Mouse (Mus musculus) forebrain, postnatal 0 days (tissue): Measurements from ENCODE around the gene Ankrd34a. TPM values are rescaled to one million over a fixed set of nuclear protein-coding genes. Genes with fewer than 3 reads are reported as not detected.

ENCODE experiments used
- ATAC-seq: fragments of 200-750 bp; cut with Nextera tagmentation; 2 replicates; pipeline ENCODE4 v1.8.0; 2017; ENCODE audit warnings: mild to moderate bottlenecking, moderate library complexity
- DNase-seq: peaks from one replicate; pipeline ENCODE4 v3.0.0-alpha.2; 2015
- H3K27ac ChIP-seq: fragments of 300-500 bp; sonication (generic); 2 replicates; pipeline ENCODE4 v1.5.1; 2014; ENCODE audit warnings: low read depth, mild to moderate bottlenecking, antibody characterized with exemption, low read length, moderate library complexity, mixed read lengths
- H3K27me3 ChIP-seq: fragments of 300-500 bp; sonication (generic); 2 replicates; pipeline ENCODE4 v1.6.1; 2014; ENCODE audit warnings: mild to moderate bottlenecking, low read length, mixed read lengths; ENCODE audit not compliant: insufficient read depth
- H3K36me3 ChIP-seq: fragments of 300-500 bp; sonication (generic); 2 replicates; pipeline ENCODE4 v1.6.1; 2014; ENCODE audit warnings: mild to moderate bottlenecking, moderate library complexity; ENCODE audit not compliant: insufficient read depth
- H3K4me1 ChIP-seq: fragments of 300-500 bp; sonication (generic); 2 replicates; pipeline ENCODE4 v1.6.1; 2014; ENCODE audit warnings: antibody characterized with exemption; ENCODE audit not compliant: insufficient read depth
- H3K4me2 ChIP-seq: fragments of 300-500 bp; sonication (generic); 2 replicates; pipeline ENCODE4 v1.6.1; 2014; ENCODE audit warnings: low read depth, mild to moderate bottlenecking, moderate library complexity
- H3K4me3 ChIP-seq: fragments of 300-500 bp; sonication (generic); 2 replicates; pipeline ENCODE4 v1.5.1; 2014; ENCODE audit warnings: low read depth, low read length, mixed read lengths
- H3K9ac ChIP-seq: fragments of 300-500 bp; sonication (generic); 2 replicates; pipeline ENCODE4 v1.6.1; 2014; ENCODE audit warnings: mild to moderate bottlenecking
- H3K9me3 ChIP-seq: fragments of 300-500 bp; sonication (generic); 2 replicates; pipeline ENCODE4 v1.6.1; 2016; ENCODE audit warnings: low read length
- CTCF ChIP-seq: sonication (generic); IDR thresholded peaks from 2 replicates; pipeline ENCODE4 v1.5.1; 2016; ENCODE audit warnings: antibody characterized with exemption, control low read depth, low read depth
- WGBS: fragments of 180-500 bp; shearing (Covaris S2); extraction: QIAGEN DNeasy Blood & Tissue Kit; methylation state at CpG from one replicate; pipeline ENCODE4 v1.1.7; 2014; 5-methylcytosine and 5-hydroxymethylcytosine counted together
- polyA plus RNA-seq: library from polyadenylated mRNA; unstranded; fragments of >200 nt; fragmentation: Nextera tagmentation; extraction: Ambion mirVana; gene quantifications from 2 replicates; pipeline ENCODE4 v1.2.1, GENCODE M21; 2015
- total RNA-seq: library from RNA; depleted of rRNA; stranded (reverse); fragments of >200 nt; gene quantifications from 2 replicates; pipeline ENCODE4 v1.2.3, GENCODE M21; 2014

The Ankrd34a gene
- total and polyA plus RNA-seq, 2 experiments from 2014 or later, result 19.2 to 19.3 TPM

DNA sequence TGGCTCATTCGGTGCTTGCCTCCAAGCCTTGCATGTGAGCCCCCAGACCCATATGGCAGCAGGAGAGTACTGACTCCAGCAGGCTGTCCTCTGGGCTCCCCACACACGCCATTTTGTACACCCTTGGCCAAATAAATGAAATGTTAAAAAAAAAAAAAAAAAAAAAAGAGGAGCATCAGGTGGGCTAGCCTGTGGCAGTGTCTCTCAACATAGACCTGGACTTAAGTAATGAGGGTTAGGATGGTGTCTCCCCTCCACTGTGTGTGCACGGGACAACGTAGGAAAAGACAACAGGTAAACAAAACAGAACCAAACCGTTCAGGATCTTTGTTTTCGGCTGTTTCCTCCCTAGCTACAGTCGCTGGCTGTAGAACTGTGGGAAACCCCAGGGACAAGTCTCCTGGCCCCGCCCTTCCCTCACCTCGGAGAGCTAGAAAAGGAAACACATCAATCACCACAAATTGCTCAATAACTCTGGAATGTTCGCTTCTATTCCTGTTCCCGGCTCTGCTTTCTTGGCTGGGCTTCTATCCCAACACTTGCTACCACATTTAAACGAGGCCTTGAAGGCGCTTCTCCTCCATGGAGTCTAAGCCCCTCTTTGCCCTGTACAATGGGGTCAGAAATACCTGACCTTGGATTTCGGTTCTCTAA lies 20.3 kb upstream of the Ankrd34a start:
- Histone ChIP-seq H3K27me3 (no peaks in the 10 kb centered on the region), H3K9ac (no peak overlapping the region), H3K4me1 (0 out of 2 replicates have a peak, but pooled peaks cover 7% of the 10 kb centered on the region), H3K4me3 (no peak overlapping the region; the same call in 1 of the 2 replicates), H3K4me2 (peak overlapping the region; percentile 26; the same call in 1 of the 2 replicates), H3K27ac (peak overlapping the region; percentile 62), H3K36me3 (no peaks in the 10 kb centered on the region), H3K9me3 (no peaks in the 10 kb centered on the region)
- TF ChIP-seq CTCF, result no peak
- 57% methylated on average over 14 of the region's 14 CpGs for WGBS
- no peak for ATAC-seq
- no peak for DNase-seq

DNA sequence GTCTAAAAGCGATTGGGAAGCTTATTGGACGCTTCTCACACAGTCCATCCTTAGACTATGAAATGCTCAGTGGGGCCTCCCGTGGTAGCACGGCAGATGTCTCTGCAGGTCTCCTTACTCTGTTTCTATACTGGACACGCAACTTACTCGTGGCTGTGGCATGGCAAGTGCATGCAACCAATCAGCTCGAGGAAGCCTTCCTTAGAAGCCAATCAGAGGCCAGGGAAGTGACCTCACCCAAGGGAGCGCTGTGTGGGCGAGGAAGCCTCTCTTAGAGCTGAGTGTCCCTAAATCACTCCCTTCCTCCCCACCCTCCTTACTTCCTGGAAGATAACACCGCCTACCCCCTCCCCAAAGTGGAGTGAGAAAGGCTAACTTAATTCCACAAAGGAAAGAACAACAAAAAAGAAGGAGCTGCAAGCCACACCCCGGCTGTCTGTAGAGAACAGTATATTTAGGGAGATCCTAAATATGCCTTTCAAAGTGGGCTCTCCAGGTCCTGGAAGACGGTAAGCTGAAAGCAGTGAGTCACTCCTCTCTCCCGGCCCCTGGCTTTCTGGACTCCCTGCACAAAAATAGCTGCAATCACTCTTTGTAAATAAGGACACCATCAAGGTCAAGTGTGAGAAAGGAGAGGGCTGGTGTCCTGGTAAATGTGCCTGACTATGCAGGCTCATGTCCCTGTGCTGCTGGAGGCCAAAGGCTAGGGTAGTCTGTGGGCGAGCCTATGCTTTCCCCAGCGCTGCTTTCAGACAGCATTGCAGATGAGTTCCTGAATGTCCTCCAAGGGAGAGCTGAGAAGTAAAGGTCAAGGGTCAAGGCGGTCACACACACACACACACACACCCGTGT lies 19.5 kb upstream of the Ankrd34a start, which contains the start of gene Gm16253:
Gene Gm16253, plus strand, starts transcription at position 295 of the 852 bp plus-strand sequence.
- H3K4me3 ChIP-seq, result no peak within 1 kb of the TSS; the same call in 1 of the 2 replicates
- H3K4me1 ChIP-seq, result 0 out of 2 replicates have a peak, but pooled peaks cover 7% of the 10 kb centered on the region
- ATAC-seq (peak; percentile 87), DNase-seq (peak; percentile 82)
- TF ChIP-seq CTCF, result 0 out of 2 replicates have a peak, but pooled peaks have one; percentile 9
- H3K36me3 ChIP-seq, result no peaks in the 10 kb centered on the region
- 33% methylated on average over 17 of the region's 17 CpGs for WGBS
- no peak within 1 kb of the TSS for H3K9ac ChIP-seq
- H3K27me3 ChIP-seq, result no peaks in the 10 kb centered on the region
- H3K27ac ChIP-seq, result peak within 1 kb of the TSS; percentile 62
- H3K4me2 ChIP-seq, result peak within 1 kb of the TSS; percentile 26; the same call in 1 of the 2 replicates
- no peaks in the 10 kb centered on the region for H3K9me3 ChIP-seq

DNA sequence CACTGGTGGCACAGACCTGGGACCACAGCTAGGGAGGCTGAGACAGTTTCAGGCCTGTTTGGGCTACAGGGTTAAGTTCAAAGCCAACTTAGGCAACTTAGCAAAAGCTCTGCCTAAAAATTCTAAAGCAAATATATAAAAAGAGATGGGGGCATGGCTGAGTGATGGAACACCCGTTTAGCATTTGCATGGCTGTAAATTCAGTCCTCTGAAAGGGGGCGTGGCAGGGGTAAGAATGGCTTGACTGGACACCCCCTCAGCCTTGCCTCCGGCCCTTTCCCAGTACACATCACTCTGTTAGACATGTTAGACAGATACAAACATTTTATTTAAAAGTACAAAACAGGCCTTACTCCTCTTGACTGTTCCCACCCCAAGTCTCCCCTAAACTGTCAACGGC lies 18.9 kb upstream of the Ankrd34a start:
- WGBS, result 83% methylated on average over 4 of the region's 4 CpGs
- Histone ChIP-seq H3K9ac (no peak overlapping the region), H3K27ac (peak overlapping the region; percentile 62), H3K4me1 (0 out of 2 replicates have a peak, but pooled peaks cover 7% of the 10 kb centered on the region), H3K27me3 (no peaks in the 10 kb centered on the region), H3K4me3 (no peak overlapping the region), H3K9me3 (no peaks in the 10 kb centered on the region), H3K4me2 (no peak overlapping the region), H3K36me3 (no peaks in the 10 kb centered on the region)
- TF ChIP-seq CTCF, result no peak
- DNase-seq (no peak), ATAC-seq (no peak)

- no peaks in the 10 kb centered on the region for H3K36me3 ChIP-seq
- H3K9me3 ChIP-seq, result no peaks in the 10 kb centered on the region
- H3K4me3 ChIP-seq, result no peak overlapping the region
- WGBS, result 75% methylated on average over 12 of the region's 12 CpGs
- no peak for TF ChIP-seq CTCF
- ATAC-seq (no peak), DNase-seq (no peak)
- 0 out of 2 replicates have a peak, but pooled peaks cover 7% of the 10 kb centered on the region for H3K4me1 ChIP-seq
- H3K4me2 ChIP-seq, result no peak overlapping the region
- no peak overlapping the region for H3K9ac ChIP-seq
- no peak overlapping the region for H3K27ac ChIP-seq
- no peaks in the 10 kb centered on the region for H3K27me3 ChIP-seq
These were observed 17.7 kb upstream of the Ankrd34a start for GRCm38 (mm10) chr3:96578561-96579238.

DNA sequence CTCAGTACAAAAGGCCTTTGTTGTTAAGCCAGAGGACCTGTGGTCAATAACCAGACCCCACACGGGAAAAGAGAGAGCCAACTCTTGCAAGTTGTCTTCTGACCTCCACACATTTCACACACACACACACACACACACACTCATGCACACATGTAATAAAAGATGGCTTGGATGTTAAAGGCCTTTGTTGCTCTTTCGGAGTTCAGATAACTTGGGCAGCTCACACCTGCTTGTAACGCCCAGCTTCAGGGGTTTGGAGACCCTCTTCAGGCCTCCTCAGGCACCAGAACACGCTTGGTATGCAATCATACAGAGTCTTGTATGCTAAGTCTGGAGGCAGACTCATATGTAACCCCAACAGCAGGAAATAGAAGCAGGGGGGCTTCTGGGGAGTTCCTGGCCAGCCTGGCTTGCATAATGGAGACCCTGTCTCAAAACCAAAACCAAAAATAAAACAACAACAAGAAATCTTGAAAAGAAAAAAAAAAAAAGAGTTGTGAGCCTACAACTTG lies 17.1 kb upstream of the Ankrd34a start:
- ATAC-seq (no peak), DNase-seq (no peak)
- H3K27me3 ChIP-seq, result no peaks in the 10 kb centered on the region
- H3K27ac ChIP-seq, result no peak overlapping the region
- no peaks in the 10 kb centered on the region for H3K36me3 ChIP-seq
- no peak for TF ChIP-seq CTCF
- no peak overlapping the region for H3K4me2 ChIP-seq
- H3K4me1 ChIP-seq, result 0 out of 2 replicates have a peak, but pooled peaks cover 7% of the 10 kb centered on the region
- H3K4me3 ChIP-seq, result no peak overlapping the region
- H3K9me3 ChIP-seq, result no peaks in the 10 kb centered on the region
- no peak overlapping the region for H3K9ac ChIP-seq
- 69% methylated on average over 4 of the region's 4 CpGs for WGBS

DNA sequence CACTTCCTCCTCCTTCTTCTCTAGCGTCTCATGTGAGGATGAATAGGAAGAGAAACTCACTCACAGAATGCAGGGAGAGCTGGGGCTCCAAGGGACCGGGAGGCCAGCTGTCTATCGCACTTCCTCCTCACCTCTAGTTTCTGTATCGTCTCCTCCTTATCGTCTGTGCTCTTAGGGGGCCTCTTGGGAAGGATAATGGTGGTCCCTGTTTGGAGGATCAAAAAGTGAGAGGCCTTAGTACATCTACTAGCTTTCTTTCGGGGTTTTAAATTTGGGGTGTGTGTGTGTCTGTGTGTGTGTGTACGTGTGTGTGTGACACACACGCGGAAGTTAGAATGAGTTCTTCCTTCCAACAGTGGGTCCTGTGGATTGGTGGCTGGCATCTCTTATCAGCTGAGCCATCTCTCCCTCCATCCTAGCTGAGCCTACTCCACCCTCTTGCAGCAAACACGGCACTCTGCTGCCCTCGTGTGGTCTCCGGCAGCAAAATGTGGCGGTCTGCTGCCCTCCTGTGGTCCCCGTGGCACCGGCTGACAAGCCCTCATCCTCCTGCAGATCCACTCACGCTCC lies 16.5 kb upstream of the Ankrd34a start:
- H3K4me3 ChIP-seq, result peak overlapping the region; percentile 26
- TF ChIP-seq CTCF, result peak; percentile 100
- H3K27me3 ChIP-seq, result no peaks in the 10 kb centered on the region
- ATAC-seq (peak; percentile 91), DNase-seq (peak; percentile 95)
- peak overlapping the region; percentile 44 for H3K9ac ChIP-seq
- H3K36me3 ChIP-seq, result no peaks in the 10 kb centered on the region
- H3K27ac ChIP-seq, result peak overlapping the region; percentile 24; the same call in 1 of the 2 replicates
- WGBS, result 12% methylated on average over 16 of the region's 16 CpGs
- H3K4me1 ChIP-seq, result 0 out of 2 replicates have a peak, but pooled peaks cover 7% of the 10 kb centered on the region
- no peaks in the 10 kb centered on the region for H3K9me3 ChIP-seq
- peak overlapping the region; percentile 53 for H3K4me2 ChIP-seq
